Mouse (Mus musculus) left cerebral cortex, adult 8-10 months (tissue): ENCODE results near the gene Stx4a. TPM values are rescaled to one million over a fixed set of nuclear protein-coding genes. Genes with fewer than 3 reads are reported as not detected.
"Not testable (repeated sequence)": the region's sequence is repeated elsewhere in the genome, so short reads cannot be mapped to it uniquely, and the experiment has no call there.

Experiments
- DNase-seq, 2 experiments: peaks; one replicate each; pipeline ENCODE4 v3.0.0; 2022; ENCODE audit warnings: low spot score in 2 of 2
- total RNA-seq, 4 experiments: library from RNA; stranded (reverse); gene quantifications; 2 replicates each; pipeline ENCODE4 v1.2.4; 2022

Gene Stx4a
- 10 to 100 TPM; 62.3 to 96.9 (median 71.2) TPM for total RNA-seq

DNA sequence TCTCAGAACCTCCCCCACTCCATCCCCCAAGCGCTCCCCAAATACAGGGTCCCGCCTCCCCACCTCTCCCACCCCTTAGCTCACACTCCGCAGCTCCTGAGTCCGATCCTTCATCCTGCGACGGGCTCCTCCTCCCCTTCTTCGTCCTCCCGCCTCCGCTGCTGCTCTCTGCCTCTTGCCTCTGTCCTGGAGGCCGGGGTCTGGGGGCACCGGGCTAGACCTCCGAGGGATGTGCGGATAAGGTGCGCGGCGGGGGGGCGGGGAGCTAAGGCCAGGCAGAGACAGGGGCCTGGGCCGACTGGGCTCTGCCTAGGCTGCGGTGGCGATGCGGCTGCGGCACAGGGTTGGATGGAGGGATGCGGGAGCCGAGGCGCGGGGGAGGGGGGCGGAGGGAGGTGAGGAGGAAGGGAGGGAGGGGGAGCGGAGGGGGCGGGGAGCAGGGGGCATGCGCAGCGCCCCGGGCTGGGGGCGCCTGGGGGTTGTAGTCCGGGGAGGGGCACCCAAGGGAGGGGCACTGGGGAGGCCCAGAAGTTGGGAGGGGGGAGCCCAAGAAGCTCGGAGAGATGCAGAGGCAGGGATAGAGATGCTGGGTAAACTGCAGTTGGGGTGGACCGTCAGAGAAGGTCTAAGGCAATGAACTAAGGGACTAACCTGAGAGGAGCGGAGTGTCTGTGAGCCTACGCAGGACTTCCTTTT lies at the start of gene Stx4a, which contains the start of gene Stx1b:
Gene Stx4a, plus strand, starts transcription at position 119 of the 696 bp plus-strand sequence.
Gene Stx1b, minus strand, starts transcription at position 374 of the 696 bp plus-strand sequence.
- DNase-seq, result peak in 1 of 2 experiments; percentile 68

DNA sequence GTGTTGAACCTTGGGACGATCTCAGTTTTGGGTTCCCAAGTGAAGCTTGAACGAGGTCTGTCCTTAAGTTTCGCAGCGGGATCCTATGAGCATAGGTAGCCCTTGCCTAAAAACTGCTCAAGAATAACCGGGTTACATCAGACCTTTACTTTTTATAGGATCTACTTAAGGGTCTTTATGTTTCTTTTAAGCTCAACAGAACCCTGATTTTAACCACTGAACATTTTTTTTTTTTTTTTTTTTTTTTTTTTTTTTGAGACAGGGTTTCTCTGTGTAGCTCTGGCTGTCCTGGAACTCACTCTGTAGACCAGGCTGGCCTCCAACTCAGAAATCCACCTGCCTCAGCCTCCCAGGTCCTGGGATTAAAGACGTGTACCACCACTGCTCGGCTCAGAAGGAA lies 48.3 kb upstream of the Stx4a start:
- DNase-seq, result not testable (repeated sequence)

DNA sequence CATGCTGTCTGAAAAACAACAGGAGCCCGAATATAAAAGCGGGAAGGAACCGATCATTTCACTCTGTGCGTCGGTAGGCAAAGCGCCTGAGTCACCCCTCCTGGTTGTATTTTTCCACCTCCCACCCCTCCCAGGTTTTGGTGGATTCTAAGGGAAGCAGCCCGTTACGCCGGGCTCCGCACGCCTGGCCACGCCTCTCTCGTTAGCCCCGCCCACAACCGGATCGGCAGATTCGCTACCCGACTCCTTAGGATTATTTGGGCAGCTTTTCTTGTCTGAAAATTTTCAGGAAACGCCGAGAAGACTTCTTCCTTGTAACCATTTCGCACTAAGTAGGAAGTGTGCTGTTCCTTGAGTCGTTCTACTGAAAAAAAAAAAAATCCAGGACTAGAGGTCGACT lies 47.7 kb upstream of the Stx4a start, which contains the start of gene Setd1a:
Gene Setd1a, plus strand, starts transcription at position 245 of the 400 bp plus-strand sequence.
- peak; percentile 83 to 84 for DNase-seq

DNA sequence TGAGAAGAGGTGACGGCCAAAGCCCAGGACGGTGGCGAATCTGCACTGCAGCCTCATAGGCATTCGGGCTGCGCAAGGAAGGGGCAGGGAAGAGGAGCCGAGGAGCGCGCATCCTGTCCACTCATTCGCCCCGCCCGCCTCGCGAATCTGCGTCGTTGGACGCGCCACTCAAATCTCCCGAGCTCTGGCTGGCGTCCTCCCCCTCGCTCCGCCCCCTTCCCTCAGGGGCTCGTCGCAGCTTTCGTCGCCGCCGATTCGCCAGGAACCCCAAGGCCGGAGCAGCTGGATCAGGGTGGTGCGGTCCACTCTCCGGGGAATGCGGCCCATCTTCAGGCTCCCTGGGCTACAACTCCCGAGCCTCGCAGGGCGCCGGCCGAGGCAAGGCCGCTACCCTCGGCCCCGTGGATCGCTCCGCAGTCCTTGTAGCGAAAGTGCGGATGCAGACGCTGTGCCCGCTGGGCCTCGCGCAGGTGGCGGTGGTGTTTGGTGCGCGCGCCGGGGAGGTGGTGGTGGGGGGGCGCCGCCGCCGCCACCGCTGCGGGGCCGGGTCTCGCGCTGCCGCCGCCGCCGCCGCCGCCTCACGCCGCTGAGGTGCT lies 47.1 kb upstream of the Stx4a start:
- DNase-seq, result peak; percentile 94 to 95

DNA sequence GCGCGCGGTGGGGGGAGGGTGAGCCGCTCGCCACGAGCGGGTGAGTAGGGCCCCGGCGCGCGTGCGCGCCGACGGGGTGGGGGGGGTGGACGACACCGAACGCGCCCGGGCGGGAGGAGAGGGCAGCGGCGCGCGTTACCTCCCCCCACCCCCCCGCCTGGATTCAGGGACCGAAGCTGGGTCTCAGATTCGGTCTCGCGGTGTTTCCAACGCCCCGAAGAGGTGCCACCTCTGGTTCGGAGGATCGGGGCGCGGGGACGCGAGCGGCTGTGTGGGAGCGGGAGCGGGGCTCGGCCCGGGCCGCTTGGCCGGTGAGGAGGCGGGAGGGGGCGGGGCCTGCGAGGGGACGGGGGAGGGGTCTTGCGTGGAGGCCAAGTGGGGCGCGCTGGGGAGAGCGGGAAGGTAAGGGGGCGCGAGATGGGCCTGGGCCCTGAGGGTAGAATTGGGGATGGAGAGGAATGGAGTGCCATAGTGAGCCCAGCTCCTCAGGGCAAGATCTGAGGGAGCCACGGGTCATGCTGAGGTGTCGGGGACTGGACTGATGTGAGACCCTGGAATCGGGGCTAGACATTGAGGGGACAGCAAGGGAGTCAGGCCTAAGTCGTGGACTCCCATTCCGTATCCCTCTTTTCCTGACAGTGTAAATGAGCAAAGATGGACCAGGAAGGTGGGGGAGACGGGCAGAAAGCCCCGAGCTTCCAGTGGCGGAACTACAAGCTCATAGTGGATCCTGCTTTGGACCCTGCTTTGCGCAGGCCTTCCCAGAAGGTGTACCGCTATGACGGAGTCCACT lies 46.4 kb upstream of the Stx4a start:
- DNase-seq, result peak in 1 of 2 experiments; percentile 37

DNA sequence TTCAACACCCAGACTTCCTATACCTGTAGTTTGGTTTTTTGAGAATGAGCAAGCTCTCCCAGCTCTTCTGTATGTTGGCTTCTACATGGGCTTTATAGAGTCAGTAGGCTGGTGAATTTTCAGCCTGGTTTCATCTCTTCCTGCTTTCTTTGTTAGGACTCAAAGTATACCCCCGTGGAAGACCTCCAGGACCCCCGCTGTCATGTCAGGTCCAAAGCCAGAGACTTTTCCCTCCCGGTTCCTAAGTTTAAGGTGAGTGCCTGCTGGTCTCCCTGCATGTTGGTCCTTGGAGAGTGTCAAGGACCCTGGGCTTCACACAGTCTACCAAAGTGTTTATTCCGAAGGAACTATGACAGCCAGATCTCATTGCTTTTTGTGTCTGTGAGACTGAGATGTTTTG lies 45.7 kb upstream of the Stx4a start:
- no peak for DNase-seq

DNA sequence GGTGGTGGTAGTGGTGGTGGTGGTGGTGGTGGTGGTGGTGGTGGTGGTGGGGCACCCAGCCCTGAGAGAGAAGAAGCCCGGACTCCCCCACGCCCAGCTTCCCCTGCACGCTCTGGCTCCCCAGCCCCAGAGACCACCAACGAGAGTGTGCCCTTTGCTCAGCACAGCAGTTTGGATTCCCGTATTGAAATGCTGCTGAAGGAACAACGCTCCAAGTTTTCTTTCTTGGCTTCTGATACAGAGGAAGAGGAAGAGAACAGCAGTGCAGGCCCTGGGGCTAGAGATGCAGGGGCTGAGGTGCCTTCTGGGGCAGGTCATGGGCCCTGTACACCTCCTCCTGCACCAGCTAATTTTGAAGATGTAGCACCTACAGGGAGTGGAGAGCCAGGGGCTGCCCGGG lies 38.8 kb upstream of the Stx4a start, which contains the start of gene Gm49388:
Gene Gm49388, plus strand, starts transcription at position 301 of the 400 bp plus-strand sequence.
- DNase-seq, result no peak

DNA sequence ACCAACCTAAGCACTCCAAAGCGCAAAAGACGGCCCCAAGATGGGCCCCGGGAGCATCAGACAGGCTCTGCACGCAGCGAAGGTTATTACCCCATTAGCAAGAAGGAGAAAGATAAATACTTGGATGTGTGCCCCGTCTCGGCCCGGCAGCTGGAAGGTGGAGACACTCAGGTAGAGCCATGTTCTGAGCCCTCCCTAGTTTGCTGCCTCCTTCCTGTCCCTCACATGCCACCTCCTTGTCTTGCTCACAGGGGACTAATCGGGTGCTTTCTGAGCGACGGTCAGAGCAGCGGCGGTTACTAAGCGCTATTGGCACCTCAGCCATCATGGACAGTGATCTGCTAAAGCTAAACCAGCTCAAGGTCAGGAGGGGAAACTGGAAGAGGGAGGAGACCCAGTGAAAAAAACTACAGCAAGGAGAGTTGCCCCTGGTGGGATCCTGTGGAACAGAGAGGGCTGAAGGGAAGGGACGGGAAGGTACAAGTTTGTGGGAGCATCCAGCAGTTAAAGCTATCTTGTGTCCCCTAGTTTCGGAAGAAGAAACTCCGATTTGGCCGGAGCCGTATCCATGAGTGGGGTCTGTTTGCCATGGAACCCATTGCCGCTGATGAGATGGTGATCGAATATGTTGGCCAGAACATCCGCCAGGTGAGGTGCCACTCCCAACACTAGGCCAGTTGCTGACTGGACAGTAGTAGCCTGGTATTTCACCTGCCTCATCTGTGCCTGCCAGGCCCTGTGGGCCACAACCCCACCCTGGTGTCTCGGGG lies 26.8 kb upstream of the Stx4a start:
- DNase-seq, result peak in 1 of 2 experiments; percentile 8

DNA sequence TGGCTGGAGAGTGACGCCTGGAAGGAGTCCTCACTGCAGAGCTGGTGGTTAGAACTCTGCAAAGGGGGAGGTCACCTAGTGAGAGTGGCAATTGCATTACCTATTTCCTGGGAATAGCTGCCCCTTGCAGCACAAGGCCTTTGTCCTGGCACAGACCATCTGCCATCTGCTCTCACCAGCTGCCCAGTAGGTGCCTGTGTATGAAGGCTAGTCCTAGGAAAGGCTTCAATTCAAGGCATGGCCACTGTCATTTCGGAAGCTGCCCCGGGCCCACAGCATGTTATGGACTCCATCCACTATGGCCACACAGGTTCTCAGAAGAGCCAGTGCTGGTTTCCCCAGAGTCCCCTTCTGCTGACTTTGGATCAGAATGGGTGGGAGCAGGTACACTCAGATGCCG lies 25.5 kb upstream of the Stx4a start:
- DNase-seq, result no peak

DNA sequence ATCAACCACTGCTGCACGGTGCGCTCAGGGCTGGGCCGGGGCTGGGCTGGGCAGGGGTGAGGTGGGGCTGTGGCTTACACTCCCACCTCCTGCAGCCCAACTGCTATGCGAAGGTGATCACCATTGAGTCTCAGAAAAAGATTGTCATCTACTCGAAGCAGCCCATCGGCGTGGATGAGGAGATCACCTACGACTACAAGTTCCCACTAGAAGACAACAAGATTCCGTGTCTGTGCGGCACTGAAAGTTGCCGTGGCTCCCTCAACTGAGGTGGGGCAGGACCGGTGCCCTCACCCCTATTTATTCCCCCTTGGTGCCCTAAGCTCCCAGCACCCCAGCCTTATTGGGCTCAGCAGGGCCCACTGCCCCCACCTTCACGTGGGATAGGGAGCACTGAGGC lies 24.9 kb upstream of the Stx4a start:
- no peak for DNase-seq

DNA sequence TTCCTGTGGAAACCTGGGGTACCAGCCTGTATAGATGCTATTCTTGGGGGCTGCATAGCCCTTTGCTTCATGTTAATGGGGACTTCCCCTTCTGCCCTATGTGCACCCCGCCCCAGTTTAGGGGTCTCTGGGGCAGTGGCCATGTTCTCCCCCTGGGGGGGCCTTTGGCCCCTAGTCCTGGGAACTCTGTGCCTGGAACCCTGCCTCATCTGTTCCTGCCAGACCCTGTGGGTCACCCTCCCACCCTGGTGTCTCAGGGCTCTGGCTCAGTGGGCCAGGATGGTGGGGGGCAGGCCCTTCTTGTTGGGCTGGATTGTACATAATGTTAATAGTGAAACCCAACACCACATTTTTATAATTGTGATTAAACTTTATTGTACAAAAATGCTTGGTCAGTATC lies 24.4 kb upstream of the Stx4a start:
- DNase-seq, result peak in 1 of 2 experiments; percentile 10

DNA sequence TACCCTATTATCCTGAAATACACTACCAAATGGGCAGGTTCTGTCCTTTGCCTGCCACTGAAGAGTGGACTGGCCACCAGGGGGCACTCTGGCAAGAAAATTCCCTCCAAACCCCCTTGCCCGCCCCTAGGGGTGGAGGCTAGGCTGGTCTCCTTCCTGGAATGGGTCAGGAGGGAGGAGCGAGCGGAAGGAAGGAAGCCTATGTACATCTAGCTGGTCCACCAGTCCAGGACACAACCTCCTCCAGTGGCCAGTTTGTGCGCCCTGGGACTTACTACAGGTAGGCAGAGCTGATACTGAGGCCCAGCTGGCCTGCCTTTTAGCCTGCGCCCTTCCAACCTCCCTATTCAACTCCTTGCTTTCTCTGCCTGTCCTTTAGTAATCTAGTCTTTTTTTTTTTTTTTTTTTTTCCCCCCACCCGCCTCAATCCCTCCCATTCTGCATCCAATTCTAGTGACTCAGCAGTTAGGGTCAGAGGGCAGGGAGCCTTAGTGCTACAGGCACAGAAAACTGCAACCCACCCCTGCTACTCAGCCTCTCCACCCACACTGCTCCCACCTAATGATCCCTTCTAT lies 23.6 kb upstream of the Stx4a start, which contains the start of gene Hsd3b7:
Gene Hsd3b7, plus strand, starts transcription at position 170 of the 575 bp plus-strand sequence.
- peak; percentile 76 to 86 for DNase-seq

DNA sequence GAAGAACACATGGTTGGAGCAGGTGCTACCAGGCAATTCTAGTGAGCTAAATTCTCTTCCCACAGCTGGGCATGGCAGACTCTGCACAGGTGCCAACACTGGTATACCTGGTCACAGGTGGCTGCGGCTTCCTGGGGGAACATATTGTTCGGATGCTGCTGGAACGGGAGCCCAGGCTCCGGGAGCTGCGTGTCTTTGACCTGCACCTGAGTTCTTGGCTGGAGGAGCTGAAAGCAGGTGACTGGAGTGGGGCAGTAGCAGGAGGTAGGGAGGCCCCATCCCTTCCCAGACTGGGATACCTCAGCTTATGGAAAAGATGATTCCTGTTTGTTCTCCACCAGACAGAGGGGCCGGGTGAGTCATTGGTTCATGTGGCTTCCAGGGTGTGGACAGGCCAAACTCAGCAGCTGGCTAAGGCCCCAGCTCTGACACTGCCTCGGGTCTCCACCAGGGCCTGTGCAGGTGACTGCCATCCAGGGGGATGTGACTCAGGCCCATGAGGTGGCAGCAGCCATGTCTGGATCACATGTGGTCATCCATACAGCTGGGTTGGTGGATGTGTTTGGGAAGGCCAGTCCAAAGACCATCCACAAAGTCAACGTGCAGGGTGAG lies 23.0 kb upstream of the Stx4a start:
- peak in 1 of 2 experiments; percentile 46 for DNase-seq

DNA sequence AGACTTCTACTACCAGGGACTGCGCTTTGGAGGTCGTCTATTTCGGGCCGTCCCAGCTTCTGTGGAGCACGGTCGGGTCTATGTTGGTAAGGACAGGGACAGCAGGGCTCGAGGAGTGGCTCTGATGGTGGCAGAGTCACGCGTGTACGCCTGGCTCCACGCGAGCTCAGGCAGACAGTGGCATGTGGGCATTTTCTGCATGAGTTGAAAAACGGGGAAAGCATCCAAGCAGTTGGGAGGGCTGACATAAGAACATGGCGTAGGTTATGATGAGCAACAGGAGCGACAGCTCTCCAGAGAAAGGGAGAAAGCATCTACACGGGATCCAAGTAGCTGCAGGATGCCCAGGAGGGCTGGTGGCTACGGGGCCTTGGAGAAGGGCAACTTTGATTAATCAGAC lies 21.8 kb upstream of the Stx4a start:
- peak in 1 of 2 experiments; percentile 42 for DNase-seq

DNA sequence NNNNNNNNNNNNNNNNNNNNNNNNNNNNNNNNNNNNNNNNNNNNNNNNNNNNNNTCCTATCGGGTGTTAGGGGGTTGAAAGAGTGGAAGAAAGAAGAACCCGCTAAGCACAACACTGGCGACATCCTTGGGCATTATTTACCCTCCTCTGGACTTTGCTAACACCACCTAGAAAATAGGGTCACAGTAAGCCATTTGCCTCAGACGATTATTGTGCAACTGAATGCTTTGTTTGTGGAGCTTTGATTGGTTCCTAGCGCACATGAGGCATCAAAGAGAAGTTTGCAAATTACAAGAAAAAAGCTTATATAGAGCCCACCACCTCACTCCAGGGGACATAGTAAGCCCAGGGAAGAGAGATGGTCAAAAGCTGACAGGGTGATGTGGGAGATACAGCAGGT lies 15.3 kb upstream of the Stx4a start:
- DNase-seq, result no peak

DNA sequence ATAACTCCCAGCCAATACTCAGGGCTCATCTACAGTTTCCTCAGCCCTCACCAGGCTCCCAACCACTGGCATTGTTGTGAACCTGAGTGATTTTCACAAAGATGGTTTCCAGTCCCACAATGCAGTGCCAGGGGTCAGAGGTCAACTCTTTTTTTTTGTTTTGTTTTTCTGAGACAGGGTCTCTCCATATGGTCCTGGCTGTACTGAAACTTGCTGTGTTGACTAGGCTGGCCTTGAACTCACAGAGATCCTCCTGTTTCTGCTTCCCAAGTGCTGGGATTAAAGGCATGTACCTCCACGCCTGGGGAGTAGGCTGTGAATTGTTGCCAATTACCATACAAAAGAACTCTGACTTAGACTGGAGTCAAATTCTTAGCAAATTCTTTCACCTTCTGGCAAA lies 14.2 kb upstream of the Stx4a start:
- no peak for DNase-seq

DNA sequence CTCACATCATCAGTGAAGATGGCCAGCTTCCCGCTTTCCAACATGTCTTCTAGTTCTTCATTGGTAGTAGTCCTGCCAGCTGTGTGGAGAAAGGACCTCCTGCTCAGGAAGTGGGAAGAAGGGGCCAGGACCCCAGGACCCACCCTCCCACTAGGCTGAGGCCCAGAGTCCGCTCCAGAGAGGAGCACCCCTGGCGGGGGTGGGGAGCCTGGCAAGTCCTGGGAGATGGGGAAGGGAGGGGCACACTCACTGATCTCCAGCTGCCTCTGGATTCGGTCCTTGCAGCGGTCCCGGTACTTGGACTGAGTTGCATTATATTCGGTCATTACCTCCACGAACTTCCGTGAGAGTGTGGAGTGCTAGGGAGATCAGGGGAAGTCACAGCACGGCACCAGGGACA lies 13.4 kb upstream of the Stx4a start:
- DNase-seq, result no peak

DNA sequence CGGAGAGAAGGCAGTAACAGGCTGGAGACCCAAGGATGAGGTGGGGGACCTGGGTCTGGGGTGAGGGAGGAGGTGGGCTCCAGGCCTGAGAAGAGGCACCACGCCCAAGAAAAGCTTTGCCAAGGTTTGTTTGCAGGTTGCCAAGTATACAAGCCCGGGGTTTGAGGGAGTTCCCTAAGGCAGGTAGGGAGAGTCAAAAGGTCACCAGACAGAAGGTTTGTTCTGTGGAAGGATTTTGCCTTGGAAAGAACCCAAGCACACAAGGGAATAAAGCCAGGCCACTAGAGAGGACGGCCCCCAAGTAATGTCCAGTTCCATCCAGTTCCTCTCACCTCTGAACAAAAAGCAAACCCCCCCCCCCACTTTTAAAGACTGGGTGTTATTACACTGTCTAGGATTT lies 12.9 kb upstream of the Stx4a start:
- no peak for DNase-seq

DNA sequence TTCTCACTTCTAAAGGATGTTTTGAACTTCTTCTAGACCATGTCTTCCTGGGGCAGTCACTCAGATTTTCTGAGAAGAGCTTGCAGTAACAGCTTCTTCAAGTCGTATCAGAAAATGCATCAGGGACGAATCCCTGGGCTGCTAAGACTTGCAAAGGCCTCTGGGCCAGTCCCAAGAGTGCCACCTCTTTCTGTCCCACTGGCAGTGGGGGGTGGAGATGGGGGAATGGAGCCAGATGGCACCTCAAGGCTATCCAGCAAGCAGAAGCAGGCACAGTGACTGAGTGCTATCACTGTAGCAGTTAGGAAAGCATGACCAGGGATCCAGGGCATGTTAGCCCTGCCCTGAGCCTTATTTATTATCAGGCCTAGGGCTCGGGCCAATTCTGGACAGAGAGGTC lies 11.8 kb upstream of the Stx4a start:
- DNase-seq, result no peak

DNA sequence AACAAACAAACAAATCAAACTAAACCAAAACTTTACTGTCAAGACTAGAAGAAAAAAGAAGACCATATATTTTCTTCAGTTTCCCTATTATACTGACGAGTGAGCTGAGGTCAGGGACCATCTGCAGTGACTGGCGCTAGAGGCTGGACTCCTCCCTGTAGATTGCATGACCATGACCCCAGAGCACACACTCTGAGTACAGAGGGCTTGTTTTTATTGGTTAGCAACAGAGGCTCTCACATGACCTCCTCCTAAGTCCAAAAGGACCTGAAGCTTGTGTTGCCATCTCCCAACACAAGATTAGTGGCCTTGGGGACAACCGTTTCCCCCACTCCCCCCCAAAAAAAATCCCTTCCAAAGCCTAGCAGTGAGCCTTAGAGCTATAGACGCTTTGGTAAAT lies 10.3 kb upstream of the Stx4a start:
- DNase-seq, result no peak
